Mouse (Mus musculus): ENCODE measurements around the gene Aldh1l2. TPM values are rescaled to one million over a fixed set of nuclear protein-coding genes. Genes with fewer than 3 reads are reported as not detected.

Aldh1l2 gene
- polyA plus RNA-seq, 1 experiment, result 71.8 TPM

DNA sequence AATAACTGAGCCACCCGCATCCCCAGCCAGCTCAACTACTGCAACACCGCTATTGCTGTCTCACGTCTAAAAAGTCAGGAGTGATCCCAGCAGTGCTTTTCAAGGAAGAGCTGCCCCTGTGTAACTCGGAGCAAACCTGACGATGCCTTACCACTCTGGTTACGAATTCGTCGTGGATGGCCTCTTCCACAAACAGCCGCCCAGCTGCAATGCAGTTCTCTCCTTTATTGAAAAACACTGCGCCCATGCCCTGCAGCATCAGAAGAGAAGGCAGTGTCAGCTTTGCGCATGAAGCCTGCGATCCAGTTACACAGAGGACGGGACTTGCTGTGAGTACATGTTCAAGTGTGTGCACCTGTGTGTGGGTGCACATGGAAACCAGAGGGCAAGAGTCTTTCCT, 36.6 kb downstream of the Aldh1l2 start:
- no peak for TF ChIP-seq E2F4 (IDR thresholded peaks at IDR 0.05; ENCODE audit: insufficient read depth)
- no peak for TF ChIP-seq MYOD1 (IDR thresholded peaks at IDR 0.05; ENCODE audit: control insufficient read depth in 1 of 3, insufficient read length in 2 of 3, low read depth in 2 of 3)
- no peak for TF ChIP-seq TCF3 (IDR thresholded peaks at IDR 0.05; ENCODE audit: insufficient read length, low read depth)

DNA sequence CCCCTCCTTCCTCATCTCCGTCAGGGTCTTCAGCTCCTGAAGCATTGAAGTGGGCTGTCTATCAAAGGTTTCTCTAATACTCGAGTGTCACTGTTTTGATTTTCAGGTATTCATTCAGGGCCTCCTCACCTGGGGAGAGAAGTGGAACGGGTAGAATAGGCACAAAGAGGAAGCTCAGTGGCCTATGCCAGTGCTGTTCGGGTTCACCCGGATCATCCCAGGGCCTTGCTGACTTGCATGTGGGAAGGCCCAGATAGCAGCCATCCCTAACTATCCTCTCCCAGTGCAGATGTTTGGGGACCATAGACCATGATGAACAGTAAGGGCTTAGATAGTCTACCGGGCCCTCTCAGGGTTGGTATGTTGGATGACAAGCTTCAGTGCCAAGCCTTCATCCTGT, 43.4 kb downstream of the Aldh1l2 start:
- H3K4me3 ChIP-seq, result no peak overlapping the region
- TF ChIP-seq SRF (IDR thresholded peaks at IDR 0.05; ENCODE audit: control insufficient read depth, insufficient read length, low read depth) (no peak), E2F4 (IDR thresholded peaks at IDR 0.05; ENCODE audit: insufficient read depth) (no peak), MYOD1 (IDR thresholded peaks at IDR 0.05; ENCODE audit: control insufficient read depth in 1 of 3, insufficient read length in 2 of 3, low read depth in 2 of 3) (no peak), REST (IDR thresholded peaks at IDR 0.05; ENCODE audit: insufficient read depth, insufficient read length) (no peak), POLR2A (IDR thresholded peaks at IDR 0.05; ENCODE audit: insufficient read length, low read depth) (no peak), CEBPB (IDR thresholded peaks at IDR 0.05; ENCODE audit: insufficient read depth, poor library complexity, severe bottlenecking) (no peak), TCF12 (IDR thresholded peaks at IDR 0.05; ENCODE audit: insufficient read depth, poor library complexity, severe bottlenecking) (no peak), TCF3 (IDR thresholded peaks at IDR 0.05; ENCODE audit: insufficient read length, low read depth) (no peak), MAX (IDR thresholded peaks at IDR 0.05; ENCODE audit: low read depth) (no peak), POLR2AphosphoS2 (IDR thresholded peaks at IDR 0.05; ENCODE audit: insufficient read length, low read depth) (no peak), MYOG (IDR thresholded peaks at IDR 0.05; ENCODE audit: control insufficient read depth in 1 of 3, insufficient read depth in 1 of 3, insufficient read length in 2 of 3, low read depth in 2 of 3) (no peak), USF1 (IDR thresholded peaks at IDR 0.05; ENCODE audit: low read depth) (no peak)
- H3K79me2 ChIP-seq (ENCODE audit: control insufficient read depth, insufficient read depth), result no peaks in the 10 kb centered on the region
- H3K36me3 ChIP-seq (ENCODE audit: control insufficient read depth, insufficient read depth), result peaks cover 91% of the 10 kb centered on the region
- no peak overlapping the region for H3ac ChIP-seq (ENCODE audit: control insufficient read depth, insufficient read length)
- H3K4me2 ChIP-seq (ENCODE audit: low read depth), result no peak overlapping the region
- no peaks in the 10 kb centered on the region for H3K27me3 ChIP-seq (ENCODE audit: control insufficient read depth, insufficient read depth, insufficient read length)

More for the DNA sequence above, 36.6 kb downstream of the Aldh1l2 start:
- H3K36me3 ChIP-seq (ENCODE audit: control insufficient read depth, insufficient read depth), result peaks cover 81% of the 10 kb centered on the region
- H3K27me3 ChIP-seq (ENCODE audit: control insufficient read depth, insufficient read depth, insufficient read length), result no peaks in the 10 kb centered on the region
- no peak overlapping the region for H3ac ChIP-seq (ENCODE audit: control insufficient read depth, insufficient read length)
- no peak overlapping the region for H3K4me3 ChIP-seq
- H3K4me2 ChIP-seq (ENCODE audit: low read depth), result no peak overlapping the region
- H3K79me2 ChIP-seq (ENCODE audit: control insufficient read depth, insufficient read depth), result no peaks in the 10 kb centered on the region

DNA sequence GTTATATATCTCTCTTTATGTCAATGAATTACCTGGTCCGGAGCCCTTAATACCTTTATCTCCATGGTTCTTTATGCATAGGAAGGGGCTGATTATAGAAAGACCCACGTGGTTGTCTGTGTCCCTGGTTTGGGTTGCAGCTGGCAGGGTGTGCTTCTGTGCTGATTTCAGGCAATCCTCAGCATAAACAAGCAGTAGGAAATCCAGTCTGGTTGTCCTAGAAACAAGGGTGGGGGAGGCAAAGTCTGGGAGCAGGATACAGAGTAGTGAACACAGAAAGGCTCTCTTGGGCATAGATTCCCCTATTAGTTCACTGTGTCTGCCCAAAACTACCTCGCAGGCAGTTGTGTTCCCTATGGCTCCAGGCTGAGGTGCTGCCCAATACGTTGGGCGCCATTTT, 56.7 kb downstream of the Aldh1l2 start:
- TF ChIP-seq MYOD1 (IDR thresholded peaks at IDR 0.05; ENCODE audit: control insufficient read depth in 1 of 3, insufficient read length in 2 of 3, low read depth in 2 of 3) (no peak), CEBPB (IDR thresholded peaks at IDR 0.05; ENCODE audit: insufficient read depth, poor library complexity, severe bottlenecking) (no peak), POLR2A (IDR thresholded peaks at IDR 0.05; ENCODE audit: insufficient read length, low read depth) (no peak), MYOG (IDR thresholded peaks at IDR 0.05; ENCODE audit: control insufficient read depth in 1 of 3, insufficient read depth in 1 of 3, insufficient read length in 2 of 3, low read depth in 2 of 3) (no peak), USF1 (IDR thresholded peaks at IDR 0.05; ENCODE audit: low read depth) (no peak), REST (IDR thresholded peaks at IDR 0.05; ENCODE audit: insufficient read depth, insufficient read length) (no peak), TCF3 (IDR thresholded peaks at IDR 0.05; ENCODE audit: insufficient read length, low read depth) (no peak)
- Histone ChIP-seq H3K36me3 (ENCODE audit: control insufficient read depth, insufficient read depth) (peaks cover 4% of the 10 kb centered on the region), H3K4me2 (ENCODE audit: low read depth) (no peak overlapping the region), H3K79me2 (ENCODE audit: control insufficient read depth, insufficient read depth) (no peaks in the 10 kb centered on the region), H3K4me3 (no peak overlapping the region), H3ac (ENCODE audit: control insufficient read depth, insufficient read length) (no peak overlapping the region), H3K27me3 (ENCODE audit: control insufficient read depth, insufficient read depth, insufficient read length) (no peaks in the 10 kb centered on the region)

DNA sequence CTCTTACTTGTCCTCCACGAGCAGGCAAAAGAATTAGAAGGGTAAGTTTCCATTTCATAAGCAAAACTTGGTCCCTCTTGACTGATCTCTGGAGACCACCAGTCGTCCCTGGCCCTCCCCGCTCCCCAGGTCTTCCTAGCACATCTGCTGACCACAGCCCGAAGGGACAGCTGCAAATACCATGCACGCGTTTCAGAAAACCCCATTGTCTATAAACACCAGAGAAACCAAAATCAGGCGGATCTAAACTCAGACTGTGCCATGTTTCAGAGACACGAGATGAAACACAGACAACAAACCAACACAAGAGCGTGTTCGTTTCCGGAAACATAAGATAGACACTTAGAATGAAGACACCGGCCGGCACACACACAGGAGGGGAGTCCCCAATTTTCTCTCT, 58.7 kb downstream of the Aldh1l2 start:
- H3K27me3 ChIP-seq (ENCODE audit: control insufficient read depth, insufficient read depth, insufficient read length), result no peaks in the 10 kb centered on the region
- H3K4me2 ChIP-seq (ENCODE audit: low read depth), result no peak overlapping the region
- no peak overlapping the region for H3K4me3 ChIP-seq
- no peaks in the 10 kb centered on the region for H3K79me2 ChIP-seq (ENCODE audit: control insufficient read depth, insufficient read depth)
- no peak overlapping the region for H3ac ChIP-seq (ENCODE audit: control insufficient read depth, insufficient read length)
- TF ChIP-seq SRF (IDR thresholded peaks at IDR 0.05; ENCODE audit: control insufficient read depth, insufficient read length, low read depth) (no peak), MYOD1 (IDR thresholded peaks at IDR 0.05; ENCODE audit: control insufficient read depth in 1 of 3, insufficient read length in 2 of 3, low read depth in 2 of 3) (no peak), CEBPB (IDR thresholded peaks at IDR 0.05; ENCODE audit: insufficient read depth, poor library complexity, severe bottlenecking) (no peak), POLR2AphosphoS2 (IDR thresholded peaks at IDR 0.05; ENCODE audit: insufficient read length, low read depth) (no peak), TCF12 (IDR thresholded peaks at IDR 0.05; ENCODE audit: insufficient read depth, poor library complexity, severe bottlenecking) (no peak), USF1 (IDR thresholded peaks at IDR 0.05; ENCODE audit: low read depth) (no peak), POLR2A (IDR thresholded peaks at IDR 0.05; ENCODE audit: insufficient read length, low read depth) (no peak)
- H3K36me3 ChIP-seq (ENCODE audit: control insufficient read depth, insufficient read depth), result peaks cover 4% of the 10 kb centered on the region

DNA sequence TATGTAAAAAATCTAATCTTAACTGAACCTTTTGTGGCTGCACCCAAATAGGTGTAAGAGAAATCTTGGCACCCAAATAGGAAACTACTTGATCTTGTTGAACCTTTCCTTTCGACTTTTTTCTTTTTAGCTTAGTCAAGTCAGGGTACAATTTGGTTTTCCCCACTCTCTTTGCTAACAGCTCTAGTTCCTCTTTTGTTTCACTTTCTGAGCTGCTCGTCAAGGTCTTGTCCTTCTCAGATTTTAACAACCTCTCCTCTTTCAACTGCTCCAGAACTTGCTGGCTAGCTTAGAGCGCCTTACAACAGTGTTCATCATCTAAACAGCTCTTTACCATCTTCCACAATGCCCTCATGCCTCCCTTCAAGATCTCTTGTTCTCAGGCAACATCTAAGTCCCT, 76.4 kb downstream of the Aldh1l2 start:
- no peak overlapping the region for H3K4me3 ChIP-seq
- H3K36me3 ChIP-seq (ENCODE audit: control insufficient read depth, insufficient read depth), result no peaks in the 10 kb centered on the region
- TF ChIP-seq SRF (IDR thresholded peaks at IDR 0.05; ENCODE audit: control insufficient read depth, insufficient read length, low read depth) (no peak), CEBPB (IDR thresholded peaks at IDR 0.05; ENCODE audit: insufficient read depth, poor library complexity, severe bottlenecking) (no peak), MYOD1 (IDR thresholded peaks at IDR 0.05; ENCODE audit: control insufficient read depth in 1 of 3, insufficient read length in 2 of 3, low read depth in 2 of 3) (no peak), POLR2A (IDR thresholded peaks at IDR 0.05; ENCODE audit: insufficient read length, low read depth) (no peak), REST (IDR thresholded peaks at IDR 0.05; ENCODE audit: insufficient read depth, insufficient read length) (no peak)
- no peak overlapping the region for H3K4me2 ChIP-seq (ENCODE audit: low read depth)
- no peaks in the 10 kb centered on the region for H3K27me3 ChIP-seq (ENCODE audit: control insufficient read depth, insufficient read depth, insufficient read length)
- no peak overlapping the region for H3ac ChIP-seq (ENCODE audit: control insufficient read depth, insufficient read length)
- H3K79me2 ChIP-seq (ENCODE audit: control insufficient read depth, insufficient read depth), result no peaks in the 10 kb centered on the region

Measured in myocyte (in vitro differentiated cells).